Mouse (Mus musculus): ENCODE measurements around the gene Angptl4.

DNA sequence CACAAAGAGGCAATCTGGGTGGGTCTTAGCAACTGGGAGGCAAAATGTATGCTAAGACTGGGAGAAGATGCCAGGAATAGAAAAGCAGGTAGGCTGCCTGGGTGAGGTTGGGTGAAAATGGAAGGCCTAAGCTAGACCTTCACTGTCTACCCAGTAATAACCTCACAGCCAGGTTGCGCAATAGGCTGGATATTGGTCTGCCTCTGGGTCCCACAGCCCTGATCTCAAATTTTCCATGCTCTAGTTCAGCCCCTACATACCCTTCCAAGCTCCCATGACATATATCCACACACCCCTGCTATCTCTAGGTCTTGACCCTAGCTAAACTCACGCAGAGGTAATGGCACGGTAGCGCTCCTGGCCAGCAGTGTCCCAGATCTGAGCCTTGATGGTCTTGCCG, 32.2 kb downstream of the Angptl4 start:
- TF ChIP-seq ETS1 (conservative IDR thresholded peaks at IDR 0.05; ENCODE audit: low read depth, low read length) (no peak), POLR2A (IDR thresholded peaks at IDR 0.05; ENCODE audit: low read depth, low read length) (no peak)
